Mouse (Mus musculus) spleen, postnatal 4 days (tissue): ENCODE data around the gene Rem2.
A peak's percentile ranks its signal among the peaks of the same experiment; 100 is the strongest.

Experiments
- DNase-seq, 2 experiments: peaks; one replicate each; pipeline ENCODE4 v3.0.0; 2022; ENCODE audit warnings: low spot score in 2 of 2

Gene Rem2

GRCm38 (mm10) chr14:54492345-54493131 is 16.6 kb downstream of the Rem2 start:
- DNase-seq, result no peak

- no peak for DNase-seq
Measured at GRCm38 (mm10) chr14:54493236-54493635, 17.3 kb downstream of the Rem2 start.

- DNase-seq, result peak; percentile 76 to 88
Measured at GRCm38 (mm10) chr14:54494234-54494633, 18.3 kb downstream of the Rem2 start.

- DNase-seq, result no peak
Measured at GRCm38 (mm10) chr14:54496706-54497105, 20.8 kb downstream of the Rem2 start.

- DNase-seq, result no peak
Measured at GRCm38 (mm10) chr14:54499330-54499729, 23.4 kb downstream of the Rem2 start.

- no peak for DNase-seq
Measured at GRCm38 (mm10) chr14:54501365-54501764, 25.5 kb downstream of the Rem2 start.

GRCm38 (mm10) chr14:54503092-54503491 is 27.2 kb downstream of the Rem2 start:
- DNase-seq, result no peak

GRCm38 (mm10) chr14:54509774-54510173 is 33.9 kb downstream of the Rem2 start:
- DNase-seq, result no peak

- no peak for DNase-seq
Measured at GRCm38 (mm10) chr14:54516710-54517310, 40.9 kb downstream of the Rem2 start.

GRCm38 (mm10) chr14:54523600-54523999 is 47.7 kb downstream of the Rem2 start:
- no peak for DNase-seq

- no peak for DNase-seq
Measured at GRCm38 (mm10) chr14:54527227-54528006, 51.5 kb downstream of the Rem2 start.

GRCm38 (mm10) chr14:54528007-54528393 is 52.1 kb downstream of the Rem2 start:
- no peak for DNase-seq

GRCm38 (mm10) chr14:54528446-54529111 is 52.7 kb downstream of the Rem2 start:
- peak; percentile 76 to 91 for DNase-seq
